Mouse (Mus musculus) MEL-GATA-1-ER (cell line): ENCODE results near the gene Plekhn1.
A peak's percentile ranks its signal among the peaks of the same experiment; 100 is the strongest.

Experiments used
- DNase-seq: peaks from one replicate; pipeline ENCODE4 v3.0.0-alpha.2; 2012; ENCODE audit warnings: low read depth; ENCODE audit errors: extremely low read depth

Gene Plekhn1

GRCm38 (mm10) chr4:156234701-156235213, at the start of gene Plekhn1:
Gene Plekhn1, minus strand, starts transcription at chr4:156234857.
- peak; percentile 45 for DNase-seq

- DNase-seq = no peak
Observed at GRCm38 (mm10) chr4:156255078-156255839, 20.6 kb upstream of the Plekhn1 start, which contains the start of gene Samd11. Gene Samd11, minus strand, starts transcription at chr4:156255657.

- no peak for DNase-seq
Observed at GRCm38 (mm10) chr4:156254361-156255077, 19.9 kb upstream of the Plekhn1 start.

GRCm38 (mm10) chr4:156253043-156253442, 18.4 kb upstream of the Plekhn1 start:
- peak; percentile 59 for DNase-seq

GRCm38 (mm10) chr4:156252619-156253018, 18.0 kb upstream of the Plekhn1 start:
- no peak for DNase-seq

GRCm38 (mm10) chr4:156252140-156252539, 17.5 kb upstream of the Plekhn1 start:
- no peak for DNase-seq

- DNase-seq = no peak
Observed at GRCm38 (mm10) chr4:156251081-156251480, 16.4 kb upstream of the Plekhn1 start.

- DNase-seq = no peak
Observed at GRCm38 (mm10) chr4:156249567-156249966, 14.9 kb upstream of the Plekhn1 start.

- DNase-seq = no peak
Observed at GRCm38 (mm10) chr4:156236651-156237447, 2.2 kb upstream of the Plekhn1 start.

GRCm38 (mm10) chr4:156235808-156236533, 1.3 kb upstream of the Plekhn1 start, which contains the start of gene Noc2l:
Gene Noc2l, plus strand, starts transcription at chr4:156236010.
- peak; percentile 69 for DNase-seq

GRCm38 (mm10) chr4:156235360-156235770, 708 bp upstream of the Plekhn1 start:
- DNase-seq = peak; percentile 70

GRCm38 (mm10) chr4:156234021-156234501, 596 bp downstream of the Plekhn1 start:
- DNase-seq = no peak

- no peak for DNase-seq
Observed at GRCm38 (mm10) chr4:156228393-156229024, 6.1 kb downstream of the Plekhn1 start.

GRCm38 (mm10) chr4:156227752-156228392, 6.8 kb downstream of the Plekhn1 start:
- DNase-seq = no peak

GRCm38 (mm10) chr4:156224276-156224675, 10.4 kb downstream of the Plekhn1 start:
- no peak for DNase-seq

- no peak for DNase-seq
Observed at GRCm38 (mm10) chr4:156219936-156220335, 14.7 kb downstream of the Plekhn1 start.

GRCm38 (mm10) chr4:156217838-156218237, 16.8 kb downstream of the Plekhn1 start:
- no peak for DNase-seq

- no peak for DNase-seq
Observed at GRCm38 (mm10) chr4:156217022-156217669, 17.5 kb downstream of the Plekhn1 start.

GRCm38 (mm10) chr4:156216196-156216595, 18.5 kb downstream of the Plekhn1 start:
- DNase-seq = no peak
